Mouse (Mus musculus) T-cell, adult 66 days (primary cell): ENCODE results near the gene 4930578C19Rik. TPM values are rescaled to one million over a fixed set of nuclear protein-coding genes. Genes with fewer than 3 reads are reported as not detected.

Experiments used
- total RNA-seq, 2 experiments: library from RNA; stranded (reverse); gene quantifications; 3 replicates in 1 of 2; 4 replicates in 1 of 2; pipeline ENCODE4 v1.2.4; 2023

Gene 4930578C19Rik
- not detected for total RNA-seq

GRCm38 (mm10) chrX:18461198-18461601 is at the start of gene 4930578C19Rik:
TSS of gene 4930578C19Rik (minus strand) at chrX:18461397.

